In genomic region chr3:94917816-94918361, GRCm38 (mm10) we compare ENCODE assay signal across 9 mouse cellular contexts. TPM values are rescaled to one million over a fixed set of nuclear protein-coding genes. Genes with fewer than 3 reads are reported as not detected.
DNase-seq lines count a peak whose midpoint lies in the region; ATAC-seq lines count a peak whose summit lies in the region.
"Had no signal": no experiment of that assay in that cellular context is flagged by ENCODE, and none has a peak within 500 bp of the region (broad histone marks: within the 10 kb centered on the region; RNA-seq: fewer than 3 reads in every experiment).

No protein-coding gene starts in this region.

- H3K36me3 ChIP-seq in forebrain, embryonic 10.5 days (replicated peaks) = no peaks in the 10 kb centered on the region
- no peaks in the 10 kb centered on the region for H3K36me3 ChIP-seq in forebrain, embryonic 15.5 days
- H3K36me3 ChIP-seq: limb, embryonic 15.5 days had no signal

- no peak overlapping the region for H3K4me3 ChIP-seq in forebrain, embryonic 10.5 days
- H3K4me3 ChIP-seq in forebrain, embryonic 15.5 days = no peak overlapping the region
- H3K4me3 ChIP-seq: limb, embryonic 15.5 days had no signal

- H3K4me2 ChIP-seq in forebrain, embryonic 15.5 days (replicated peaks) = no peak overlapping the region
- H3K4me2 ChIP-seq: limb, embryonic 15.5 days had no signal

- 52% methylated on average over 14 of the region's 14 CpGs for WGBS in forebrain, embryonic 10.5 days
- WGBS in forebrain, embryonic 15.5 days = 49% methylated on average over 14 of the region's 14 CpGs

- H3K4me1 ChIP-seq in forebrain, embryonic 10.5 days = peaks cover 11% of the 10 kb centered on the region
- no peaks in the 10 kb centered on the region for H3K4me1 ChIP-seq in forebrain, embryonic 15.5 days

- peak overlapping the region; percentile 62 for H3K27ac ChIP-seq in forebrain, embryonic 10.5 days
- H3K27ac ChIP-seq in forebrain, embryonic 15.5 days (replicated peaks) = no peak overlapping the region
- H3K27ac ChIP-seq: limb, embryonic 15.5 days had no signal

- H3K27me3 ChIP-seq in forebrain, embryonic 10.5 days (ENCODE audit: poor library complexity, severe bottlenecking) = no peaks in the 10 kb centered on the region
- no peaks in the 10 kb centered on the region for H3K27me3 ChIP-seq in forebrain, embryonic 15.5 days
- H3K27me3 ChIP-seq: limb, embryonic 15.5 days had no signal

- peak; percentile 25 for DNase-seq in forebrain, embryonic 10.5 days (ENCODE audit: extremely low spot score, low spot score)
- peak; percentile 11 for DNase-seq in thymus, postnatal 4 days
- no peak for DNase-seq in thymus, adult 18-20 months
- peak; percentile 77 to 89 for DNase-seq in kidney, postnatal 4 days
- peak; percentile 43 to 57 for DNase-seq in right cerebral cortex, postnatal 10 days (ENCODE audit: low spot score in 2 of 2)
- no peak for DNase-seq in adrenal gland, postnatal 4 days (ENCODE audit: low spot score in 2 of 2)
- DNase-seq in gastrocnemius, adult 8-10 months (ENCODE audit: low spot score in 2 of 2) = no peak

- no peaks in the 10 kb centered on the region for H3K9me3 ChIP-seq in forebrain, embryonic 10.5 days
- no peaks in the 10 kb centered on the region for H3K9me3 ChIP-seq in forebrain, embryonic 15.5 days
- H3K9me3 ChIP-seq: limb, embryonic 15.5 days had no signal

- H3K9ac ChIP-seq in forebrain, embryonic 15.5 days (replicated peaks) = no peak overlapping the region
- H3K9ac ChIP-seq: limb, embryonic 15.5 days had no signal

- no peak for ATAC-seq in forebrain, embryonic 15.5 days (replicated peaks)

RNA-seq across cellular contexts. Expression of gene Selenbp1, which starts 15.0 kb away (rescaled TPM):
- polyA plus RNA-seq in forebrain, embryonic 10.5 days (2016; fragmentation: Nextera tagmentation; extraction: Ambion mirVana) = 2.5 and 2.7 TPM in 2 replicates
- polyA plus RNA-seq in forebrain, embryonic 15.5 days (2015; fragmentation: Nextera tagmentation; extraction: Ambion mirVana) = 9.5 and 11.6 TPM in 2 replicates
- 10 to 100 TPM; 50.8 to 55.9 TPM for total RNA-seq in adrenal gland, postnatal 4 days (2021)
- 10 to 100 TPM; 10.2 to 21.5 (median 17.0) TPM for total RNA-seq in gastrocnemius, adult 8-10 months (2022)

RNA-seq across cellular contexts. Expression of gene Psmb4, which starts 31.1 kb away (rescaled TPM):
- polyA plus RNA-seq in forebrain, embryonic 10.5 days (2016; fragmentation: Nextera tagmentation; extraction: Ambion mirVana) = 345 and 349 TPM in 2 replicates
- polyA plus RNA-seq in forebrain, embryonic 15.5 days (2015; fragmentation: Nextera tagmentation; extraction: Ambion mirVana) = 380 and 393 TPM in 2 replicates
- total RNA-seq in adrenal gland, postnatal 4 days (2021) = 100 to 1,000 TPM; 326 to 345 TPM
- total RNA-seq in gastrocnemius, adult 8-10 months (2022) = 100 to 1,000 TPM; 206 to 227 (median 221) TPM

RNA-seq across cellular contexts. Expression of gene Rfx5, which starts 36.0 kb away (rescaled TPM):
- 5.2 and 5.4 TPM in 2 replicates for polyA plus RNA-seq in forebrain, embryonic 10.5 days (2016; fragmentation: Nextera tagmentation; extraction: Ambion mirVana)
- 5.4 and 6.0 TPM in 2 replicates for polyA plus RNA-seq in forebrain, embryonic 15.5 days (2015; fragmentation: Nextera tagmentation; extraction: Ambion mirVana)
- 10 to 100 TPM; 35.8 to 37.6 TPM for total RNA-seq in adrenal gland, postnatal 4 days (2021)
- 1 to 10 TPM; 4.5 to 8.4 (median 6.1) TPM for total RNA-seq in gastrocnemius, adult 8-10 months (2022)

RNA-seq across cellular contexts. Expression of gene Pi4kb, which starts 56.6 kb away (rescaled TPM):
- 20.1 and 21.7 TPM in 2 replicates for polyA plus RNA-seq in forebrain, embryonic 10.5 days (2016; fragmentation: Nextera tagmentation; extraction: Ambion mirVana)
- polyA plus RNA-seq in forebrain, embryonic 15.5 days (2015; fragmentation: Nextera tagmentation; extraction: Ambion mirVana) = 24.9 and 27.1 TPM in 2 replicates
- 10 to 100 TPM; 51.8 to 56.2 TPM for total RNA-seq in adrenal gland, postnatal 4 days (2021)
- 10 to 100 TPM; 16.7 to 22.2 (median 20.2) TPM for total RNA-seq in gastrocnemius, adult 8-10 months (2022)

Comparison
In these comparisons a context has a peak if more than half of its experiments do, and no peak if none do; other contexts are left out.
1. DNase-seq: peak in forebrain, embryonic 10.5 days (single experiment), thymus, postnatal 4 days (single experiment), kidney, postnatal 4 days (2 of 2) and right cerebral cortex, postnatal 10 days (2 of 2); none in thymus, adult 18-20 months (0 of 2), adrenal gland, postnatal 4 days (0 of 2) and gastrocnemius, adult 8-10 months (0 of 2).